Mouse (Mus musculus) stomach, embryonic 15.5 days (tissue): ENCODE results near the gene Grik4. TPM values are rescaled to one million over a fixed set of nuclear protein-coding genes. Genes with fewer than 3 reads are reported as not detected.
"Not testable (repeated sequence)": the region's sequence is repeated elsewhere in the genome, so short reads cannot be mapped to it uniquely, and the experiment has no call there.

ENCODE experiments used
- ATAC-seq: fragments of 200-750 bp; cut with Nextera tagmentation; 2 replicates; pipeline ENCODE4 v1.8.0; 2017; ENCODE audit warnings: low read depth, moderate number of reproducible peaks, moderate TSS enrichment; ENCODE audit not compliant: insufficient read depth, low FRiP score
- H3K27ac ChIP-seq: fragments of 300-500 bp; sonication (generic); 2 replicates; pipeline ENCODE4 v1.5.1; 2015; ENCODE audit warnings: mild to moderate bottlenecking, inconsistent platforms
- H3K27me3 ChIP-seq: fragments of 300-500 bp; sonication (generic); replicated peaks from 2 replicates; pipeline ENCODE4 v1.6.1; 2015; ENCODE audit warnings: inconsistent platforms
- H3K36me3 ChIP-seq: fragments of 300-500 bp; sonication (generic); 2 replicates; pipeline ENCODE4 v1.6.1; 2015; ENCODE audit warnings: inconsistent platforms
- H3K4me1 ChIP-seq: fragments of 300-500 bp; sonication (generic); 2 replicates; pipeline ENCODE4 v1.6.1; 2015; ENCODE audit warnings: inconsistent platforms
- H3K4me2 ChIP-seq: fragments of 300-500 bp; sonication (generic); 2 replicates; pipeline ENCODE4 v1.6.1; 2015; ENCODE audit warnings: mild to moderate bottlenecking, inconsistent platforms
- H3K4me3 ChIP-seq: fragments of 300-500 bp; sonication (generic); replicated peaks from 2 replicates; pipeline ENCODE4 v1.5.1; 2015; ENCODE audit warnings: inconsistent platforms
- H3K9ac ChIP-seq: fragments of 300-500 bp; sonication (generic); 2 replicates; pipeline ENCODE4 v1.6.1; 2015; ENCODE audit warnings: inconsistent platforms
- H3K9me3 ChIP-seq: fragments of 300-500 bp; sonication (generic); 2 replicates; pipeline ENCODE4 v1.6.1; 2016; ENCODE audit warnings: inconsistent platforms
- WGBS: fragments of 180-500 bp; shearing (Covaris S2); methylation state at CpG from one replicate; pipeline ENCODE4 v1.1.7; 2015; 5-methylcytosine and 5-hydroxymethylcytosine counted together
- polyA plus RNA-seq: library from polyadenylated mRNA; unstranded; fragments of >200 nt; fragmentation: Nextera tagmentation; extraction: Ambion mirVana; gene quantifications from 2 replicates; pipeline ENCODE4 v1.2.1, GENCODE M21; 2015

The Grik4 gene
- polyA plus RNA-seq, 1 experiment from 2014 or later = 1.1 TPM

DNA sequence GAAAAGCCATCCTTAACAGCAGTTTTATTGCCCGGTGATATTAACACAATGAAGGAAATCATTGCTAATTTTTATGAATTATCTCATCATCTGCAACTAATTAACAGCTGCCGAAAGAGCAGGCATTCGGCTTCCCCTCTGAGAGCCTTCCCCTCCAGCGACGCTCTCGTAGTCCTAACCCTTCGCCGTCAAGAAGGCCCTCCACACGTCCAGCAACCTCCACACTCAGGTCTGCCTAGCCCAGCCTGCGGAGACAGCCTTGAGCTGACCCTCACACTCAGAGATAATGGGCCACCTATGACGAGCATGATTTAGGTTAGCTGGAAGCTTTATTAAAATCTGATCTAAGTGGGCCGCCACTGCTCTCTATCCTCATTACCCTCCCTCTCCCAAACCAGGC, 152.5 kb downstream of the Grik4 start:
- H3K27me3 ChIP-seq = no peaks in the 10 kb centered on the region
- H3K36me3 ChIP-seq = no peaks in the 10 kb centered on the region
- no peak overlapping the region for H3K9ac ChIP-seq
- H3K4me2 ChIP-seq = no peak overlapping the region
- no peak overlapping the region for H3K27ac ChIP-seq
- no peaks in the 10 kb centered on the region for H3K9me3 ChIP-seq
- WGBS = 85% methylated on average over 12 of the region's 12 CpGs
- H3K4me3 ChIP-seq = no peak overlapping the region
- no peak for ATAC-seq
- peaks cover 6% of the 10 kb centered on the region for H3K4me1 ChIP-seq

DNA sequence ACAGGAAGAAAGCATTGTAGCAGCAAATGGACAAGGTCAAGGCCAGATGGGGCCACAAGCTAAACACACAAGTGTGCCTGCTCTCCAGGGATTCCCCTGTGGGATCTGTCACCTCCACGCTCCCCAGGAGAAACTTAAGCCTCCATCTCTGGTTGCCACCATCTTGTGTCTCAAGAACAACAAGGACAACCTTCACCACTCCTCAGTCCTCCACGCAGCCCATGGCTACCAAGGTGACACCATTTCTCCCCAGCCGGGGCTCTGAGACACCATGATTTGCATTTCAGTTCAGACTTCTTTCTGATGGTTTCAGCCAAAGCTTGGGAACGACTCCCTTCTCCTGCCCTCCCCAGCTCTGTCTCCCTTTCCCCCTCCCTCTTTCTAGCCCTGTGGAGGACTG, 152.9 kb downstream of the Grik4 start:
- peaks cover 6% of the 10 kb centered on the region for H3K4me1 ChIP-seq
- no peaks in the 10 kb centered on the region for H3K9me3 ChIP-seq
- 68% methylated on average over 4 of the region's 4 CpGs for WGBS
- H3K9ac ChIP-seq = no peak overlapping the region
- ATAC-seq = no peak
- no peak overlapping the region for H3K4me3 ChIP-seq
- no peaks in the 10 kb centered on the region for H3K27me3 ChIP-seq
- no peak overlapping the region for H3K4me2 ChIP-seq
- H3K27ac ChIP-seq = no peak overlapping the region
- no peaks in the 10 kb centered on the region for H3K36me3 ChIP-seq

DNA sequence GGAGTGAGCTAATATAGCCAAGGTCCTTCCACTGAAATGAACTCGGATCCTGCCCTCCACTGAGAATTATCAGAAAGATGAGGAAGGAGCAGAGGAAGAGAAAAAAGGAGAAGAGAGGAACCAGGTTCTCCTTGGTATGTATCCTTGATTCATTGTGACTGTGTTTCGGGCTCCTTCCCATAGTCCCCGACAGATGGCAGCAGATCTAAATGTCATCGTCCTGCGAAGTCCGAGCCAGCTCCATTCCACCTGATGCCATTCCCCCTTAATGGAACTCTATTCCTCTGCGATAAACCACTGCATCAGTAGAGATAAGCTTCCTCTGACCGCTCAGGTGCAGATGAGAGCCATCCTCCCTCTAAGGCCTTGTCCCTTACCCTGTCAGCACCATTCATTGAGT, 155.8 kb downstream of the Grik4 start:
- Histone ChIP-seq H3K27ac (no peak overlapping the region), H3K36me3 (no peaks in the 10 kb centered on the region), H3K9me3 (no peaks in the 10 kb centered on the region), H3K4me2 (no peak overlapping the region), H3K4me1 (no peaks in the 10 kb centered on the region), H3K4me3 (no peak overlapping the region), H3K9ac (no peak overlapping the region), H3K27me3 (no peaks in the 10 kb centered on the region)
- 18% methylated on average over 8 of the region's 8 CpGs for WGBS
- ATAC-seq = no peak

DNA sequence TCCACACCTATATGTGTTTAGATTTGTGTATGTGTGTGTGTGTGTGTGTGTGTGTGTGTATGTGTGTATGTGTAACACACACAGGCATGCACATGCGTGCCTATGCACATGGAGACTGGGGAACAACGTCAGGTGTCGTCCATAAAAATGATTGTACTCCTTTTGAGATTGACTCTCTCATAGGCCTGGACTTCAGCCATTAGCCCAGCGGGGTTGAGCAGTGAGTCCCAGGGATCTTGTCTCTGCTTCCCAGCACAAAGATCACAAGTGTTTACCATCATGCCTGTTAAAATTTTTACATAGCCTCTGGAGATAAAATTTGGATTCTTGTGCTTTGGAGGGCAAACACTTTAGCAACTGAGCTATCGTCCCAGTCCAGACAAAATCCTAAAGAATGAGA, 157.4 kb downstream of the Grik4 start:
- no peak overlapping the region for H3K4me3 ChIP-seq
- H3K27me3 ChIP-seq = no peaks in the 10 kb centered on the region
- H3K9ac ChIP-seq = no peak overlapping the region
- H3K27ac ChIP-seq = no peak overlapping the region
- H3K4me1 ChIP-seq = no peaks in the 10 kb centered on the region
- WGBS = 85% methylated on average over 5 of the region's 5 CpGs
- H3K36me3 ChIP-seq = no peaks in the 10 kb centered on the region
- no peak for ATAC-seq
- H3K4me2 ChIP-seq = no peak overlapping the region
- H3K9me3 ChIP-seq = no peaks in the 10 kb centered on the region

DNA sequence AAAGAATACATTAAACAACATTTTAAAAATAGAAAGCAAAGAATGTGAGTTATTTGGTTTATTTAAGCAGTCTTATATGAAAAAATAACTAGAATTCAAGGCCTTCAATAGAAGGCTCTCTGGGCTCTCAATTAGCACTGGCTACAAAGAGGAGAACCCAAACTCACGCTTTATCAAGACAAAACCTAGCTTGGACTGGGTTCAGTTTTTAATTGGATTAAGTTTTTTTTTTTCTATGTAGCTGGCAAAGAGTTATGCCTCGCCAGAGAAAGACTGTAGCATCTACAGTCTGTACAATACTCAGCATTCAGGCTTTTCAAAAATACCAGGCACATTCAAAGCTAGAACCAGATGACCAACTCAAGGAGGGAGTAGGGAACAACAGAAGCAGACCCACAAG, 158.0 kb downstream of the Grik4 start:
- 70% methylated on average over 2 of the region's 2 CpGs for WGBS
- no peak for ATAC-seq

DNA sequence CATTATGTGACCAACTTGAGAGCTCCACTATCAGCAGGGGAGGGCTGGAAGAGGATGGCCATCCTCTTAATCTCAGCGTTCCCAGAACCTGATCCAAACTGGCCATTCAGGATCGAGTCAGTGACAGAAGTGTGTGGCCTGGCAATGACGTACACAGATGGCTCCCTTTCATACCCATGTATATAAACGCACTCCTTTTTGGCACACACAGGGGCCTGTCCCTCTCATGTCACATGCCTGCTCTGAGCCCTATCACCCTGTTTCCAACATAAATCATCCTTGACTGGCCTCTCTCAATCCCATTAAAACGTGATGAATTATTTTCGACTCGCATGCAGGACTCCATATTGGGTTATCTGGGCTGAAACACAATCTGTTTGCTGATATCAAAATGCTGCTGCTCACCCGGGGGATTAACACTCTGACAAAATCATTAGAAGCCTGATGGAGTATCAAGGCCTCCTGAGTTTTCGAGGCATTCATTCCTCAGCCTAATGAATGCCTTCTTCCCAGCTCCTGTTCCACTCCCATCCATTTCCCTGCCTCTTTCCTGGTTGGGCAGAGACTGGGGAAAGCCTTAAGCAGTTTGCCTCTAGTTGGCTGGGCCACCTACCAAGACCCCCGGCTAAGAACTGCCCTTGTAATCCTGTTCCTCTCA, 159.0 kb downstream of the Grik4 start:
- Histone ChIP-seq H3K4me1 (no peaks in the 10 kb centered on the region), H3K36me3 (no peaks in the 10 kb centered on the region), H3K4me2 (no peak overlapping the region), H3K27ac (no peak overlapping the region), H3K9ac (no peak overlapping the region), H3K27me3 (no peaks in the 10 kb centered on the region), H3K4me3 (no peak overlapping the region), H3K9me3 (no peaks in the 10 kb centered on the region)
- WGBS = 52% methylated on average over 10 of the region's 10 CpGs
- no peak for ATAC-seq

More for the DNA sequence above, 158.0 kb downstream of the Grik4 start:
- Histone ChIP-seq H3K27me3 (no peaks in the 10 kb centered on the region), H3K9ac (no peak overlapping the region), H3K4me3 (no peak overlapping the region), H3K27ac (no peak overlapping the region), H3K4me2 (no peak overlapping the region), H3K9me3 (no peaks in the 10 kb centered on the region), H3K4me1 (no peaks in the 10 kb centered on the region), H3K36me3 (no peaks in the 10 kb centered on the region)

DNA sequence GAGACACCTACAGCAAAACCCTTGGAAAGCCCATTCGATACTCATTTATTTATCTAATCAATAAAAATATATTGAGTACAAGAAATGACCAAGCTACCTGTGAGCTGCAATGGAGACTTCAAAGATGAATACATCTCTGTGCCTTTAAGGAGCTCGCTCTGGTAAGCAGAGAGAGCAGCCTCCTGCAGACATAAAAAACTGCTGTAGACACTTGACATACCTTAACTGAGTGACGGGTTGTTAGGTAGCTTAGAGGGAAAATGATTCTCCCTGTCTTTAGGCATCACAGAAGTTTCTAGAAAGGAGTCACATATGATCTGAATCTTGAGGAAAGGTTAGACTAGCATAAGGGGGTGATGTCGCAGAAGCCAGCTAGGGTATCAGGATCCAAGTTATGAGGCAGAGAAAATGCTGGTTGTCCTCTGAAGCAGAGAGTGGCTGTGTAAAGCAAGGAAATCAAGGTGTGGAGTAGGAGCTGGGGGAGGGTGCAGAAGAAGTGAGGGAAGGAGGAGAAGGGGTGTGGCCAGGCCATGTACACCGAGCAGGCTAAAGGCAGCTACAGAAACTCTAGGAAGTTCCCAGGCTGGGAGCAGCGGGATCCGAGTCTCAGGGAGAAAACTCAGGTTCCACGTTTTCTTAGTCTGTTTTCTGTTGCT, 160.9 kb downstream of the Grik4 start:
- no peak overlapping the region for H3K27ac ChIP-seq

DNA sequence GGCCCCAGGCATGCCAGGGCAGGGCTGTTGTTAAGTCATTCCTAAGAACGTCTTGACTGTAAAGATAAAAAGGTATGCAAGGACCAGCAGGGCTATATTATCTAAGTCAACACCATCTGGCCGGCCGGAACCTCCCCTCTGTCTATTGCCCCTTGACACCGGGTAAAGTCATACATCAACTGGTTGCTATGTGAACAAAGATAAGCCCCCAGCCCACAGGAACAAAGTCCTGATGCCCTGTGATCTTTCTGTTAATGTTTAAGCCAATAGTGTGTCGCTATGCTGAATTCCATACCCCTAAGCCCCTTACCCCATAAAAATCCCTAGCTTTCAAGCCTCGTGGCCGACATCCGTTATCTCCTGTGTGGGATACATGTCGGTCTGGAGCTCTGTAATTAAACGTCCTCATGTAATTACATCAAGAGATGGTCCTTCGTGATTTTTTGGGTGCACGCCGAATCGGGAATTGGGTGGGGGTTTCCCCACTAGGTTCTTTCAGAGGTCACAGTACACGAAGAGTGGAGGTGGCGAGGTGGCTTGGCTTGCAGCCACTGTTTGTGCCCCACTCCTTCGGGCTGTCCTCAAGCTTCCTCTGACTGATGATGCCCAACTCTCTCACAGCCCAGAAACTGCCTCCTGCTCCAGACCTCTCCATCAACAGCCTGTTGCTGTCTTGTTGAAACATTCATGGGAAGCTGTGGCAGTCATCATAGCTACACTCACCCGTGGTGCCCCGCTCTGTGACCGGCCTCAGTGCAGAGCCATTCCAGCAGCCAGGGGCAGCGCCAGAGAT, 165.6 kb downstream of the Grik4 start:
- not testable (repeated sequence) for H3K27ac ChIP-seq, H3K4me1 ChIP-seq, H3K4me2 ChIP-seq, H3K9ac ChIP-seq, H3K36me3 ChIP-seq, H3K27me3 ChIP-seq, H3K4me3 ChIP-seq, H3K9me3 ChIP-seq
- 18% methylated on average over 21 of the region's 21 CpGs for WGBS
- ATAC-seq = peak; percentile 38

More for the DNA sequence above, 160.9 kb downstream of the Grik4 start:
- Histone ChIP-seq H3K9me3 (no peaks in the 10 kb centered on the region), H3K27me3 (no peaks in the 10 kb centered on the region), H3K9ac (no peak overlapping the region), H3K36me3 (no peaks in the 10 kb centered on the region), H3K4me3 (no peak overlapping the region), H3K4me2 (no peak overlapping the region), H3K4me1 (peaks cover 7% of the 10 kb centered on the region)
- WGBS = 41% methylated on average over 8 of the region's 8 CpGs
- ATAC-seq = peak; percentile 68

DNA sequence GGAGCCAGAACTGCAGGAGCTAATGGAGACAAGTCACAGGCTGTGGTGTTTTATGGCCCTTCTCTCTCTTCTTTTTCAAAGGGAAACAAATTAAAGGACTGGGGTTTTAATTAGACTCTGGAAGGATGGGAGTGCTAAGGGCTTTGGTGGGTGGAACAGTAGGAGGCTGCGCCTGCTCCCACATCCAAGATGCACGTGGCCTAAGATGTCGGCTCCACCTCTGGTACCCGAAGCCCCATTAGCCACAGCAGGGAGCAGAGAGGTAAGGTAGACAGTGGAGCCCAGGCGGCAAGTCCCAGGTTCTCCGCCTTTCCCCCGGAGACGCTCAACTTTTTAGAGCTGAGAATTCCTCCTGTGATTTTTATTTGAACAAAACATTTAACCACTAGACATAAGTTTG, 166.4 kb downstream of the Grik4 start:
- Histone ChIP-seq H3K4me1 (peaks cover 7% of the 10 kb centered on the region), H3K4me3 (no peak overlapping the region), H3K27ac (no peak overlapping the region), H3K27me3 (no peaks in the 10 kb centered on the region), H3K9ac (no peak overlapping the region), H3K4me2 (no peak overlapping the region), H3K36me3 (no peaks in the 10 kb centered on the region), H3K9me3 (no peaks in the 10 kb centered on the region)
- no peak for ATAC-seq
- 56% methylated on average over 8 of the region's 8 CpGs for WGBS

DNA sequence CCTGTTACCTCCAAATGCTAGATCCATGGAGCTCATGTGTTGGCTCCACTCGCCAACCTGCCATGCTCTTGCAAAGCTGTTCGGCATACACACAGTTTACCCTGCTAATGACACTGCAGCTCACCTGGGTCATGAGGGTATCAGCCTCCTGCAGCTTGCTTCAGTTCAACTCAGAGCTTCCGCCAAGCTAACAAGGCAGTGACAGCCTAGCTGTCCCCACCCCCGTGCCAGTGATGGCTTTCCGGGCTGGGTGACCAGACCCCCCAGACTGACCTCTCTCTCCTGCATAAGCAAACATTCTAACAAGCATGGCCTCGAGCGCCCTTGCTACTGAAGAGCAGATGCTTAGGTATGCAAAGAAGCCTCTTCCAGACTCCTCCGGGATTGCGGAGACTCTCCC, 167.5 kb downstream of the Grik4 start:
- no peaks in the 10 kb centered on the region for H3K9me3 ChIP-seq
- no peaks in the 10 kb centered on the region for H3K36me3 ChIP-seq
- H3K4me2 ChIP-seq = no peak overlapping the region
- WGBS = 52% methylated on average over 9 of the region's 9 CpGs
- no peak overlapping the region for H3K27ac ChIP-seq
- H3K4me1 ChIP-seq = peaks cover 7% of the 10 kb centered on the region
- no peak overlapping the region for H3K4me3 ChIP-seq
- no peak for ATAC-seq
- no peak overlapping the region for H3K9ac ChIP-seq
- no peaks in the 10 kb centered on the region for H3K27me3 ChIP-seq

DNA sequence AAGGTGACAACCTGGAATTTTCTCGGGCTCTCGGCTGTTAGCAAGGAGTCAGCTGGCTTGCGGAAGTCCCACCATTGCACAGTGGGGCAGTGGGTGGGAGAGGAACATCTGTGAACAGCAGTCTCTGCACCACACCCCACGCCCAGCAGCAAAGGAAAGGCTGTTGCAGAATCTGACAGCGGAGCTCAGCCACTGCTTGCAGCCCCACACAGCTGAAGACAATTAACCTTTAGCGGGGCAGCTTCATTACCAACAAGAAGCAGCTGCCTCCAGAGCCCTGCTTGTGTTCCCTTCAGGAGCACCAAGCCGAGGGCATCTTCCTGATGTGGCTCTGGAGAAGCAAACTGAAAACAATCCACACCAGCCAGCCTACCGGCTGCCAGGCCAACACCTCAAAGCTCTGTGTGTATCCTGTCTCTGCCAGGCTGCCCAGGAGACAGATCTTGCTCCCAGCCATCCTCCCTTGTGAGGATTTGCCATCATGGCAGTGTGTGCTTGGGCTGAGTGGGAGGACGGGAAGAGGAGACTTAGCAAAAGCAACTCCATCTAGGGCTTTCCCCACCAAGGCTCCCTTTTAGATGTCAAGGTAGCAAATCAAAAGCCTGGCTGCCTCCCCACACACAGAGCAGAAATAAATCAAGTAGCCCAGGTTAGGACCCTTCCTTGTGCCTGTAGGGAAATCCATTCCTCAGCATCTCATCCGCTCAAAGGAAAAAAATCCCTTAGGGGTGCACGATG, 179.3 kb downstream of the Grik4 start:
- Histone ChIP-seq H3K27me3 (no peaks in the 10 kb centered on the region), H3K27ac (no peak overlapping the region), H3K4me2 (no peak overlapping the region), H3K9ac (no peak overlapping the region), H3K36me3 (no peaks in the 10 kb centered on the region), H3K4me1 (0 out of 2 replicates have a peak, but pooled peaks cover 9% of the 10 kb centered on the region), H3K9me3 (no peaks in the 10 kb centered on the region), H3K4me3 (no peak overlapping the region)
- no peak for ATAC-seq
- WGBS = 42% methylated on average over 11 of the region's 11 CpGs
